In genomic region chr14:113590811-113591210, GRCm38 (mm10) we compare ENCODE assay signal across 13 mouse cellular contexts.
DNase-seq lines count a peak whose midpoint lies in the region; ATAC-seq lines count a peak whose summit lies in the region.
"Had no signal": no experiment of that assay in that cellular context is flagged by ENCODE, and none has a peak within 500 bp of the region (broad histone marks: within the 10 kb centered on the region; RNA-seq: fewer than 3 reads in every experiment).

No protein-coding gene starts in this region.

- DNase-seq in neural tube, embryonic 10.5 days (ENCODE audit: extremely low spot score, low spot score) = peak; percentile 17
- DNase-seq in embryo, embryonic 9.5 days (ENCODE audit: extremely low spot score) = peak; percentile 4
- peak; percentile 47 for DNase-seq in gastrocnemius, postnatal 14 days
- DNase-seq in mesoderm, embryonic 11.5 days (ENCODE audit: low read depth, low spot score) = peak; percentile 43
- no peak for DNase-seq in cerebellum, postnatal 4 days (ENCODE audit: low spot score in 2 of 2)
- DNase-seq in testis, postnatal 14 days (ENCODE audit: low spot score) = no peak
- DNase-seq in heart, adult 18-20 months = no peak
- DNase-seq: cerebellum, adult 9-10 months; kidney, postnatal 36 days; liver had no signal

- no peak overlapping the region for H3K4me3 ChIP-seq in neural tube, embryonic 15.5 days (replicated peaks)
- H3K4me3 ChIP-seq: lung, embryonic 15.5 days; myocyte had no signal

- H3K9ac ChIP-seq in neural tube, embryonic 15.5 days (replicated peaks) = no peak overlapping the region
- H3K9ac ChIP-seq: lung, embryonic 15.5 days had no signal

- H3K4me2 ChIP-seq in neural tube, embryonic 15.5 days = no peak overlapping the region
- H3K4me2 ChIP-seq: lung, embryonic 15.5 days had no signal

- WGBS in neural tube, embryonic 15.5 days = 80% methylated on average over 5 of the region's 5 CpGs

- intact Hi-C loops in gastrocnemius, postnatal 14 days (cut with DNase I; ENCODE audit: low total_unique reads) = no loop called here

- no peaks in the 10 kb centered on the region for H3K9me3 ChIP-seq in neural tube, embryonic 15.5 days (replicated peaks)
- H3K9me3 ChIP-seq: lung, embryonic 15.5 days had no signal

- no peaks in the 10 kb centered on the region for H3K27me3 ChIP-seq in neural tube, embryonic 15.5 days (replicated peaks)
- H3K27me3 ChIP-seq: lung, embryonic 15.5 days had no signal

- no peaks in the 10 kb centered on the region for H3K36me3 ChIP-seq in neural tube, embryonic 15.5 days
- H3K36me3 ChIP-seq: lung, embryonic 15.5 days had no signal

- no peak overlapping the region for H3K27ac ChIP-seq in neural tube, embryonic 15.5 days (replicated peaks)
- H3K27ac ChIP-seq: lung, embryonic 15.5 days had no signal

- H3K4me1 ChIP-seq in neural tube, embryonic 15.5 days = no peaks in the 10 kb centered on the region
- H3K4me1 ChIP-seq: lung, embryonic 15.5 days had no signal

- no peak for ATAC-seq in neural tube, embryonic 15.5 days (ENCODE audit: low FRiP score)

Comparison
In these comparisons a context has a peak if more than half of its experiments do, and no peak if none do; other contexts are left out.
1. DNase-seq: peak in neural tube, embryonic 10.5 days (single experiment), embryo, embryonic 9.5 days (single experiment), gastrocnemius, postnatal 14 days (single experiment) and mesoderm, embryonic 11.5 days (single experiment); none in cerebellum, postnatal 4 days (0 of 2), testis, postnatal 14 days (single experiment) and heart, adult 18-20 months (0 of 2).